Mouse (Mus musculus): ENCODE results near the gene Lhfp. TPM values are rescaled to one million over a fixed set of nuclear protein-coding genes. Genes with fewer than 3 reads are reported as not detected.
"Not testable (repeated sequence)": the region's sequence is repeated elsewhere in the genome, so short reads cannot be mapped to it uniquely, and the experiment has no call there.

The Lhfp gene
- polyA plus RNA-seq, 1 experiment from 2014 or later = 49.8 TPM

DNA sequence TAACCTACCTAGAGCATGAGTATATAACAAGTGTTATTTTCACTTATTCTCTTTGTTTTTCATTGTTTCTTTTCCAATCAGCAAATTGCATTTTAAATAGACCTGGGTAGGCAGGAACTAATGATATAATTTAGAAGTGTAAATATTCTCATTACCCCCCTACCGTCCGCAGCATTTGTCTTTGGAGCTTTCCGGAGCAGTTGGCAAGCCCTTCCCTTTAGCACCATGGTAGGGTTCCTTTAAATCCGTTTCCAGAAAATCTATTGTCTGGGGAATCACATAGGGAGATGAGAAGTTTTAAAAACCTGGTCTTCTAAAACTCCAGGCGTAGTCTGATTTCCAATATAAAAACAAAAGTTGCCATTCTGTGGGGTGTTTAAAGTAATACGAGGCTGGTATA, 59.5 kb downstream of the Lhfp start:
- Histone ChIP-seq H3K36me3 (ENCODE audit: control insufficient read depth, insufficient read depth, low read length) (no peaks in the 10 kb centered on the region), H3K27me3 (ENCODE audit: control insufficient read depth, insufficient read depth, low read length) (no peaks in the 10 kb centered on the region; the same call in 1 of the 2 replicates), H3K4me1 (ENCODE audit: control insufficient read depth, insufficient read depth, low read length) (peaks cover 25% of the 10 kb centered on the region), H3K9me3 (ENCODE audit: control insufficient read depth, low read length) (no peaks in the 10 kb centered on the region), H3K27ac (ENCODE audit: low read depth, low read length) (no peak overlapping the region), H3K4me3 (ENCODE audit: low read depth, low read length) (no peak overlapping the region), H3K9ac (ENCODE audit: low read length) (no peak overlapping the region), H3K4me2 (no peak overlapping the region)
- DNase-seq (ENCODE audit: low spot score, missing footprints) (peak; percentile 80), ATAC-seq (ENCODE audit: low FRiP score) (no peak)
- WGBS = 40% methylated on average over 6 of the region's 6 CpGs

GRCm38 (mm10) chr3:53101711-53102110, 60.4 kb downstream of the Lhfp start:
- Histone ChIP-seq H3K4me3 (ENCODE audit: low read depth, low read length) (no peak overlapping the region), H3K4me2 (no peak overlapping the region), H3K9me3 (ENCODE audit: control insufficient read depth, low read length) (no peaks in the 10 kb centered on the region), H3K27me3 (ENCODE audit: control insufficient read depth, insufficient read depth, low read length) (no peaks in the 10 kb centered on the region; the same call in 1 of the 2 replicates), H3K9ac (ENCODE audit: low read length) (no peak overlapping the region), H3K36me3 (ENCODE audit: control insufficient read depth, insufficient read depth, low read length) (no peaks in the 10 kb centered on the region), H3K27ac (ENCODE audit: low read depth, low read length) (no peak overlapping the region), H3K4me1 (ENCODE audit: control insufficient read depth, insufficient read depth, low read length) (peaks cover 25% of the 10 kb centered on the region)
- DNase-seq (ENCODE audit: low spot score, missing footprints) = peak; percentile 81
- ATAC-seq (ENCODE audit: low FRiP score) = no peak
- WGBS = 64% methylated on average over 6 of the region's 6 CpGs

DNA sequence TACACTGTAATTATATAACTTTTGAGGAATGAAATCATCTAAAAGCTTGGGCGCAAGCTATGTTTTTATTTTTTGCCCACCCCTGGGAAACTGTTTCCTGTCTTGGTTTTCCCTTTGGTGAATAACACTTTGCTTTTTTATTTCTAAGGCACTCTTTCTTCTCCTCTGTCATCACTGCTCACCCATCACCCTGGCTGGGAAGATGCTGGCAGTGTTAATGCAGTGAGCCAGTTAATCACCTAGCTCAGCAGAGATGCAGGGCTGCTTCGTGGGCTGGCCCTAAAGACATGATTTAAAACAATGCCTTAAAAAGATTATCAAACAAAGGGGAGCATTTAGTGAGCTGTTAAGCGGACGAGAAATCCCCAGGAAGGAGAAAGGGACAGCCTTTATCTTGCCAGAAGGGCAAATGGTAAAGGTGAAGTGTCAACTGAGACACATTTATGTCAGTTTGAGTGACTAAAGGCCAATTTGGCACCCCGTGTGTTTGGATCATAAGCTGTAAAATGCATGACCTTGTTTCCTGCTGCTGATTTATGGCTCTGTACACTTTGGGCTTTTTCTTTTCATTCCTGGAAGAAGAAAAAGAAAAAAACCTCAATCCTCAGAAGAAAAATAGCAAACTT, 60.9 kb downstream of the Lhfp start:
- Histone ChIP-seq H3K9me3 (ENCODE audit: control insufficient read depth, low read length) (no peaks in the 10 kb centered on the region), H3K27ac (ENCODE audit: low read depth, low read length) (no peak overlapping the region), H3K4me2 (no peak overlapping the region), H3K27me3 (ENCODE audit: control insufficient read depth, insufficient read depth, low read length) (no peaks in the 10 kb centered on the region; the same call in 1 of the 2 replicates), H3K4me1 (ENCODE audit: control insufficient read depth, insufficient read depth, low read length) (peaks cover 25% of the 10 kb centered on the region), H3K36me3 (ENCODE audit: control insufficient read depth, insufficient read depth, low read length) (no peaks in the 10 kb centered on the region), H3K4me3 (ENCODE audit: low read depth, low read length) (no peak overlapping the region), H3K9ac (ENCODE audit: low read length) (no peak overlapping the region)
- ATAC-seq (ENCODE audit: low FRiP score) = no peak
- peak; percentile 60 for DNase-seq (ENCODE audit: low spot score, missing footprints)
- 21% methylated on average over 5 of the region's 5 CpGs for WGBS

- WGBS = 43% methylated on average over 12 of the region's 12 CpGs
- DNase-seq (ENCODE audit: low spot score, missing footprints) = peak; percentile 85
Measured at GRCm38 (mm10) chr3:53102757-53103153, 61.4 kb downstream of the Lhfp start.

DNA sequence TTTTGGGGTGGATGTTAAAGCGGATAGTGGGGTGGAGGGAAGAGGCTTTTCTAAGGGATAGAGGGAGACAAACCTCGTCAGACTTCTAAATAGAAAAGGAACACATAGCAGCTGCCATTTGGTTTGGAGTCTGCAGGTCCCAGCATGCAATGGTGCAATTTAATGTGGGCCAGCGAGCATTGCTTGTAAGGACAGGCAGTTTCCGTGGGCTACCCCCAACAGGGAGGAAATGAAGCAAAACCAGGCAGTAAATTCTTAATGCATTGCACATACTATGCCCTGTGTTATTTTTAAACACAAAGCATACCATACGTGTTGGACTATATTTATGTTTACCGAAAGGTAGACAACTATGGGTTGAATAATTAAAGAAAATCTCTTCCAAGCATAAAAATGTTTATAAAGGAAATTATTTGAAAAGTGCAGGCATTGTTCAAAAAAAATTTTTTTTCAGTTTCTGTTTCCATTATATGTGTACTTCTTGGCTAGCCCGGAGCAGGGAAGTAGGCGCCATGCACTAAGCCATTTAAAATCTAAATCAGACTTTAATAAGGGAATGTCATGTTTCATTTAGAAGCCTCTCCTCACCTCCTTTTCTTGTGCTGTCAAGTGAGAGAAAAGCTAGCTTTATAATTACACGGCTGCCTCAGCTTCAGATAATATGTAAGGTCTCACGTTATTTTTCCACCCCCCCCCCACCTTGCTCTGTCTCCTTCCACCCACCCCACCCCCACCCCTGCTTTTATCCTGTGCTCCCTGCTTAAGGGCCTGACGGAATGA, 67.5 kb downstream of the Lhfp start:
- Histone ChIP-seq H3K4me1 (ENCODE audit: control insufficient read depth, insufficient read depth, low read length) (peaks cover 3% of the 10 kb centered on the region; the same call in 1 of the 2 replicates), H3K36me3 (ENCODE audit: control insufficient read depth, insufficient read depth, low read length) (no peaks in the 10 kb centered on the region), H3K27ac (ENCODE audit: low read depth, low read length) (no peak overlapping the region), H3K9me3 (ENCODE audit: control insufficient read depth, low read length) (no peaks in the 10 kb centered on the region), H3K4me2 (no peak overlapping the region), H3K4me3 (ENCODE audit: low read depth, low read length) (no peak overlapping the region), H3K9ac (ENCODE audit: low read length) (no peak overlapping the region), H3K27me3 (ENCODE audit: control insufficient read depth, insufficient read depth, low read length) (no peaks in the 10 kb centered on the region)
- DNase-seq (ENCODE audit: low spot score, missing footprints) = peak; percentile 84
- peak; percentile 64 for ATAC-seq (ENCODE audit: low FRiP score)
- 42% methylated on average over 11 of the region's 11 CpGs for WGBS

More at GRCm38 (mm10) chr3:53102757-53103153, 61.4 kb downstream of the Lhfp start:
- Histone ChIP-seq H3K9me3 (ENCODE audit: control insufficient read depth, low read length) (no peaks in the 10 kb centered on the region), H3K27me3 (ENCODE audit: control insufficient read depth, insufficient read depth, low read length) (no peaks in the 10 kb centered on the region; the same call in 1 of the 2 replicates), H3K4me1 (ENCODE audit: control insufficient read depth, insufficient read depth, low read length) (peaks cover 25% of the 10 kb centered on the region), H3K27ac (ENCODE audit: low read depth, low read length) (no peak overlapping the region), H3K4me3 (ENCODE audit: low read depth, low read length) (no peak overlapping the region), H3K9ac (ENCODE audit: low read length) (no peak overlapping the region), H3K36me3 (ENCODE audit: control insufficient read depth, insufficient read depth, low read length) (no peaks in the 10 kb centered on the region), H3K4me2 (no peak overlapping the region)
- ATAC-seq (ENCODE audit: low FRiP score) = no peak

DNA sequence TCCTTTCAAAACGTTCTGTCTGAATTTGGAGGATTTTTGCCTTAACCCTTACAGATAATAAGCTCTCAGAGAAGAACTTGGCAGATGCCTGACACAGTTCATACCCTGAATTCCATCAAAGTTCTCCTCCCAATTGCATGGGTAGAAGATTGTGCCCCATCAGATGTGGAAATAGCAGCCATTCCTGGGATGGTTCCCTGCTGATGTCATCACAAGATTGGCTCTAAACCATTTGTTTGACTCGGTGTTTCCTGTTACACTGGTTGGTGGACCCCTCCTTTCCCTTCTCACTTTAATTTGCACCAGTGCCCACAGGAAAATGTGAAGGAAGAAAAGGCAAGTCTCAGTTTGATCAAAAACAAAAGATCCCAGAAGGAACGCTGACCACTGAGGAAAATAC, 68.6 kb downstream of the Lhfp start:
- DNase-seq (ENCODE audit: low spot score, missing footprints) = no peak
- 54% methylated on average over 3 of the region's 3 CpGs for WGBS
- peaks cover 3% of the 10 kb centered on the region; the same call in 1 of the 2 replicates for H3K4me1 ChIP-seq (ENCODE audit: control insufficient read depth, insufficient read depth, low read length)
- H3K4me2 ChIP-seq = no peak overlapping the region
- no peak for ATAC-seq (ENCODE audit: low FRiP score)
- no peaks in the 10 kb centered on the region for H3K9me3 ChIP-seq (ENCODE audit: control insufficient read depth, low read length)
- H3K4me3 ChIP-seq (ENCODE audit: low read depth, low read length) = no peak overlapping the region
- H3K27ac ChIP-seq (ENCODE audit: low read depth, low read length) = no peak overlapping the region
- no peaks in the 10 kb centered on the region for H3K36me3 ChIP-seq (ENCODE audit: control insufficient read depth, insufficient read depth, low read length)
- H3K27me3 ChIP-seq (ENCODE audit: control insufficient read depth, insufficient read depth, low read length) = no peaks in the 10 kb centered on the region
- no peak overlapping the region for H3K9ac ChIP-seq (ENCODE audit: low read length)

GRCm38 (mm10) chr3:53112048-53112447, 70.7 kb downstream of the Lhfp start:
- Histone ChIP-seq H3K27me3 (ENCODE audit: control insufficient read depth, insufficient read depth, low read length) (no peaks in the 10 kb centered on the region), H3K4me2 (no peak overlapping the region), H3K9ac (ENCODE audit: low read length) (no peak overlapping the region), H3K4me3 (ENCODE audit: low read depth, low read length) (no peak overlapping the region), H3K36me3 (ENCODE audit: control insufficient read depth, insufficient read depth, low read length) (no peaks in the 10 kb centered on the region), H3K27ac (ENCODE audit: low read depth, low read length) (no peak overlapping the region), H3K4me1 (ENCODE audit: control insufficient read depth, insufficient read depth, low read length) (peaks cover 3% of the 10 kb centered on the region; the same call in 1 of the 2 replicates), H3K9me3 (ENCODE audit: control insufficient read depth, low read length) (no peaks in the 10 kb centered on the region)
- peak; percentile 85 for DNase-seq (ENCODE audit: low spot score, missing footprints)
- WGBS = 91% methylated on average over 7 of the region's 7 CpGs
- ATAC-seq (ENCODE audit: low FRiP score) = no peak

DNA sequence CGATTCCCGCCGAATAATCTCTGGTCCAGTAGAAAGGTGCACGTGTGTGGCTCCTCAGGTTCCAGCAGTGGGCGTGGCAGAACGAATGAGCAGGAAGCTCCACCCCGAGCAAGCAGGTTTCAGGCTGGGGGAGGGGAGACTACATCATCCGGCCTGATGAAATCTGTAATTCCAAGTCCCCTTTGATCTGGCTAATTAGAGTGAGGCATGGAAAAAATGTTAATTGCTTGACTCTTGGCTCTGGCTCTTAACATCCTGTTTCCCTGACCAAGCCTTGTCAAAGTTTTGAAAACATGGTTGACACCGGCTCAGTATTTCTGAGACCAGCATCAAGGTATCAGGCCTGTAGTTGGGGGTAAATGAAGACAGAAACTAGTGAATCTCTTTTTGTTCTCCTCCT, 77.4 kb downstream of the Lhfp start:
- not testable (repeated sequence) for H3K27me3 ChIP-seq (ENCODE audit: control insufficient read depth, insufficient read depth, low read length); H3K4me3 ChIP-seq (ENCODE audit: low read depth, low read length); DNase-seq (ENCODE audit: low spot score, missing footprints); H3K9ac ChIP-seq (ENCODE audit: low read length); H3K27ac ChIP-seq (ENCODE audit: low read depth, low read length); H3K4me1 ChIP-seq (ENCODE audit: control insufficient read depth, insufficient read depth, low read length); H3K9me3 ChIP-seq (ENCODE audit: control insufficient read depth, low read length); ATAC-seq (ENCODE audit: low FRiP score); H3K4me2 ChIP-seq; H3K36me3 ChIP-seq (ENCODE audit: control insufficient read depth, insufficient read depth, low read length)
- 77% methylated on average over 5 of the region's 9 CpGs for WGBS

GRCm38 (mm10) chr3:53119978-53120377, 78.7 kb downstream of the Lhfp start:
- WGBS = 97% methylated on average over 6 of the region's 6 CpGs
- Histone ChIP-seq H3K27me3 (ENCODE audit: control insufficient read depth, insufficient read depth, low read length) (no peaks in the 10 kb centered on the region), H3K36me3 (ENCODE audit: control insufficient read depth, insufficient read depth, low read length) (no peaks in the 10 kb centered on the region), H3K4me1 (ENCODE audit: control insufficient read depth, insufficient read depth, low read length) (no peaks in the 10 kb centered on the region), H3K4me2 (no peak overlapping the region), H3K27ac (ENCODE audit: low read depth, low read length) (no peak overlapping the region), H3K9me3 (ENCODE audit: control insufficient read depth, low read length) (no peaks in the 10 kb centered on the region), H3K4me3 (ENCODE audit: low read depth, low read length) (no peak overlapping the region), H3K9ac (ENCODE audit: low read length) (no peak overlapping the region)
- no peak for ATAC-seq (ENCODE audit: low FRiP score)
- DNase-seq (ENCODE audit: low spot score, missing footprints) = peak; percentile 71

All from midbrain, embryonic 11.5 days (tissue).